Mouse (Mus musculus) CD4-positive, CD25-positive, alpha-beta regulatory T cell, adult 4 months (primary cell): ENCODE results near the gene Prtn3. TPM values are rescaled to one million over a fixed set of nuclear protein-coding genes. Genes with fewer than 3 reads are reported as not detected.

Experiments used
- ATAC-seq: one replicate; pipeline ENCODE4 v1.8.0; 2017
- polyA plus RNA-seq, 2 experiments: library from polyadenylated mRNA; unstranded; fragments of 100-300 nt; shearing (Covaris generic); gene quantifications; one replicate each; pipeline ENCODE4 v1.2.1; 2017

Prtn3 gene
- polyA plus RNA-seq, 2 experiments from 2014 or later = not detected

GRCm38 (mm10) chr10:79928907-79929701, 54.8 kb downstream of the Prtn3 start:
- ATAC-seq = no peak

GRCm38 (mm10) chr10:79929967-79930825, 55.9 kb downstream of the Prtn3 start:
- ATAC-seq = no peak

- ATAC-seq = no peak
Observed at GRCm38 (mm10) chr10:79930826-79931186, 56.5 kb downstream of the Prtn3 start.

- no peak for ATAC-seq
Observed at GRCm38 (mm10) chr10:79931797-79932196, 57.5 kb downstream of the Prtn3 start.

- ATAC-seq = no peak
Observed at GRCm38 (mm10) chr10:79932736-79933135, 58.5 kb downstream of the Prtn3 start.

Other genes starting within 250 kb of the Prtn3 start
- not detected for gene Shc2, start 236.6 kb upstream of the Prtn3 start, polyA plus RNA-seq
- not detected for gene Odf3l2, start 228.7 kb upstream of the Prtn3 start, polyA plus RNA-seq
- gene Madcam1, start 209.9 kb upstream of the Prtn3 start, polyA plus RNA-seq = under 1 TPM; 0.23 to 0.73 TPM
- gene Tpgs1, start 205.1 kb upstream of the Prtn3 start, polyA plus RNA-seq = 10 to 100 TPM; 16.6 to 19.5 TPM
- gene Cdc34, start 192.3 kb upstream of the Prtn3 start, polyA plus RNA-seq = 10 to 100 TPM; 20.8 to 27.3 TPM
- 1 to 10 TPM in 1 of 2 experiments, under 1 TPM in 1; 0.49 to 1.1 TPM for gene Gzmm, start 185.5 kb upstream of the Prtn3 start, polyA plus RNA-seq
- gene Bsg, start 170.0 kb upstream of the Prtn3 start, polyA plus RNA-seq = 100 to 1,000 TPM; 127 to 129 TPM
- gene Hcn2, start 157.8 kb upstream of the Prtn3 start, polyA plus RNA-seq = not detected
- gene Polrmt, start 127.9 kb upstream of the Prtn3 start, polyA plus RNA-seq = 10 to 100 TPM; 18.0 to 23.4 TPM
- not detected for gene Fgf22, start 119.4 kb upstream of the Prtn3 start, polyA plus RNA-seq
- gene Rnf126, start 107.5 kb upstream of the Prtn3 start, polyA plus RNA-seq = 1 to 10 TPM; 3.4 to 3.5 TPM
- under 1 TPM in 1 of 2 experiments, not detected in 1; 0.53 TPM for gene Fstl3, start 97.2 kb upstream of the Prtn3 start, polyA plus RNA-seq
- gene Prss57, start 83.5 kb upstream of the Prtn3 start, polyA plus RNA-seq = not detected
- gene Palm, start 80.9 kb upstream of the Prtn3 start, polyA plus RNA-seq = under 1 TPM in 1 of 2 experiments, not detected in 1; 0.23 TPM
- under 1 TPM in 1 of 2 experiments, not detected in 1; 0.27 TPM for gene Misp, start 53.5 kb upstream of the Prtn3 start, polyA plus RNA-seq
- gene Ptbp1, start 20.0 kb upstream of the Prtn3 start, polyA plus RNA-seq = 100 to 1,000 TPM; 103 to 274 TPM
- gene Plppr3, start 158 bp downstream of the Prtn3 start, polyA plus RNA-seq = 1 to 10 TPM; 2.1 to 4.5 TPM
- not detected for gene Elane, start 11.8 kb downstream of the Prtn3 start, polyA plus RNA-seq
- gene Cfd, start 16.4 kb downstream of the Prtn3 start, polyA plus RNA-seq = not detected
- 1 to 10 TPM; 5.0 to 7.7 TPM for gene Med16, start 34.4 kb downstream of the Prtn3 start, polyA plus RNA-seq
- not detected for gene Gm26602, start 36.4 kb downstream of the Prtn3 start, polyA plus RNA-seq
- gene Kiss1r, start 42.5 kb downstream of the Prtn3 start, polyA plus RNA-seq = under 1 TPM in 1 of 2 experiments, not detected in 1; 0.09 TPM
- gene R3hdm4, start 46.7 kb downstream of the Prtn3 start, polyA plus RNA-seq = 100 to 1,000 TPM in 1 of 2 experiments, 10 to 100 TPM in 1; 93.5 to 104 TPM
- gene Arid3a, start 52.6 kb downstream of the Prtn3 start, polyA plus RNA-seq = 1 to 10 TPM; 2.7 to 3.3 TPM
- 10 to 100 TPM; 65.1 to 77.5 TPM for gene Wdr18, start 85.7 kb downstream of the Prtn3 start, polyA plus RNA-seq
- under 1 TPM in 1 of 2 experiments, not detected in 1; 0.58 TPM for gene Grin3b, start 96.2 kb downstream of the Prtn3 start, polyA plus RNA-seq
- gene Tmem259, start 109.9 kb downstream of the Prtn3 start, polyA plus RNA-seq = 1 to 10 TPM; 1.2 to 2.5 TPM
- gene Cnn2, start 114.1 kb downstream of the Prtn3 start, polyA plus RNA-seq = 100 to 1,000 TPM; 904 to 969 TPM
- gene Abca7, start 122.0 kb downstream of the Prtn3 start, polyA plus RNA-seq = 10 to 100 TPM; 11.4 to 16.4 TPM
- 100 to 1,000 TPM; 233 to 369 TPM for gene Arhgap45, start 142.2 kb downstream of the Prtn3 start, polyA plus RNA-seq
- gene Polr2e, start 165.3 kb downstream of the Prtn3 start, polyA plus RNA-seq = 100 to 1,000 TPM; 194 to 220 TPM
- gene Gpx4, start 172.7 kb downstream of the Prtn3 start, polyA plus RNA-seq = 100 to 1,000 TPM; 450 to 480 TPM
- gene Sbno2, start 231.1 kb downstream of the Prtn3 start, polyA plus RNA-seq = 10 to 100 TPM; 28.4 to 54.8 TPM
- 10 to 100 TPM; 19.2 to 30.7 TPM for gene Stk11, start 241.3 kb downstream of the Prtn3 start, polyA plus RNA-seq